Mouse (Mus musculus) olfactory bulb, adult 2 months (tissue): Measurements from ENCODE around the gene Sufu.

ENCODE experiments used
- CTCF ChIP-seq: fragments of 200-500 bp; IDR thresholded peaks from 2 replicates; pipeline ENCODE4 v1.5.1; 2012; ENCODE audit warnings: low read depth, mild to moderate bottlenecking, low read length, moderate library complexity; ENCODE audit not compliant: insufficient read depth
- POLR2A ChIP-seq: fragments of 200-500 bp; IDR thresholded peaks from 2 replicates; pipeline ENCODE4 v1.6.1; 2012; ENCODE audit warnings: mild to moderate bottlenecking, low read depth, low read length, moderate library complexity; ENCODE audit not compliant: insufficient read depth

GRCm38 (mm10) chr19:46514387-46514786, 117.7 kb downstream of the Sufu start:
- TF ChIP-seq POLR2A = no peak
- no peak for TF ChIP-seq CTCF
